Mouse (Mus musculus): ENCODE results near the gene Foxj1. TPM values are rescaled to one million over a fixed set of nuclear protein-coding genes. Genes with fewer than 3 reads are reported as not detected.

The Foxj1 gene
- total RNA-seq, 2 experiments from 2014 or later, result 2.7 to 3.9 TPM

DNA sequence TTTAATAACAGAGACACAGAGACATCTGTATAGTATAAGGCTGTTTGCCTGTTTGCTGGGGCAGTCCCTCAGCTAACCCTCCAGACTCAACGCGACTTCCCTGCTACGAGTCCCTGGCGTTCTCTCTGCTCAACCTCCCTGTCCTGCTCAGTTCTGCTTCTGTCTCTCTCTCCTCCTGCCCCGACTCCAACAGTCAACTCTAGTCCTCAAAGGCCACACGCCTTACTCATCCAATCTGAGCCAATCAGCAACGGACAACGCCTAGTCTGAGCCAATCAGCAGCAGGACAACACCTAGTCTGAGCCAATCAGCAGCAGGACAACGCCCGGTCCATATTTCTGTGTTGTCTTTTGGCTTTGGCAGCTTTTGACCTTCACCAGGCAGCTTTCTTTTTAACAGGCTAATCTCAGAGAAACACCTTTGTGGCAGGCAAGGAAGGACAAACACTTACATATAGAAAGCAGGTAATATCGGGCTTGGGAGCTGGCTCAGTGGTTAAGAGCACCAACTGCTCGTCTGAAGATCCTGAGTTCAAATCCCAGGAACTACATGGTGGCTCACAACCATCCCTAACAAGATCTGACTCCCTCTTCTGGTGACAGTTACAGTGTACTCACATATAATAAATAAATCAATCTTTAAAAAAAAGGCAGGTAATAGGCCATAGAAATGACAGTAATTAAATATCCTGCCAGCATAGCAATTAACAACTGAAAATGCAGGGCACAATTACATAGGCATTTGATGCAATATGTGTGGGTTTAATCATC is 27.3 kb downstream of the Foxj1 start:
- DNase-seq (ENCODE audit: extremely low spot score in 1 of 2, low spot score in 2 of 2), result peak in 1 of 2 experiments; percentile 17
- intact Hi-C loops (cut with DNase I), result no loop called here

DNA sequence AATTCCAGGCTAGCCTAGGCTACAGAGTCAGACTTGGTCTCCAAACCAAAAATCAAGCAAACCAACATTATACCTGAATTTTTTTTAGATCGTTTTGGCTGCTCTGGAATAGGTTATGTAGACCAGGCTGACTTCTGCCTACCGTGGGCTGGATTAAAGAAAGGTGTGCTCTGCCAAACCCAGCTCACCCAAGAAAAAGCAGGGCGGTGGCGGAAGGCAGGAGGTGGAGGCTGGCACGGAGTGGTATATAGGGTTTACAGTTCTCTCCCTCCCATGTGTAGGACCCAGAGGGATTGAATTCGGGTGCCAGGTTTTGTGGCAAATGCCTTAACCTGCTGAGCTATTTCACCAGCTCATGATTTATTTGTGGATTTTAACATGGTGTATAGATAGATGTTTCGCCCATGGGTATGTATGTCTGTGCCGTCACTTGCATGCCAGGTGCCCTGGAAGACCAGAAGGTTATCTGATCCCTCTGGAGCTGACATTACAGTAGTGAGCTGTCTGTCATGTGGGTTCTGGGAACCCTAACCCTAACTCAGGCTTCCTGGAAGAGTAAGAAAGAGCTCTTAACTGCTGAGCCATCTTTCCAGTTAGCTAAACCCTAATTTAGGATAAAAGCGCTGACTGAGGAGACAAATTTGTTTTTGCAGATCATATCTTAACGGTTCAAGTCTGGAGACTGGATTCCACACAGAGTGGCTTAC is 28.0 kb downstream of the Foxj1 start, which contains the start of gene Exoc7:
Exoc7 (minus strand) TSS at position 215 of the 707 bp plus-strand sequence.
- intact Hi-C loops (cut with DNase I), result no loop called here

DNA sequence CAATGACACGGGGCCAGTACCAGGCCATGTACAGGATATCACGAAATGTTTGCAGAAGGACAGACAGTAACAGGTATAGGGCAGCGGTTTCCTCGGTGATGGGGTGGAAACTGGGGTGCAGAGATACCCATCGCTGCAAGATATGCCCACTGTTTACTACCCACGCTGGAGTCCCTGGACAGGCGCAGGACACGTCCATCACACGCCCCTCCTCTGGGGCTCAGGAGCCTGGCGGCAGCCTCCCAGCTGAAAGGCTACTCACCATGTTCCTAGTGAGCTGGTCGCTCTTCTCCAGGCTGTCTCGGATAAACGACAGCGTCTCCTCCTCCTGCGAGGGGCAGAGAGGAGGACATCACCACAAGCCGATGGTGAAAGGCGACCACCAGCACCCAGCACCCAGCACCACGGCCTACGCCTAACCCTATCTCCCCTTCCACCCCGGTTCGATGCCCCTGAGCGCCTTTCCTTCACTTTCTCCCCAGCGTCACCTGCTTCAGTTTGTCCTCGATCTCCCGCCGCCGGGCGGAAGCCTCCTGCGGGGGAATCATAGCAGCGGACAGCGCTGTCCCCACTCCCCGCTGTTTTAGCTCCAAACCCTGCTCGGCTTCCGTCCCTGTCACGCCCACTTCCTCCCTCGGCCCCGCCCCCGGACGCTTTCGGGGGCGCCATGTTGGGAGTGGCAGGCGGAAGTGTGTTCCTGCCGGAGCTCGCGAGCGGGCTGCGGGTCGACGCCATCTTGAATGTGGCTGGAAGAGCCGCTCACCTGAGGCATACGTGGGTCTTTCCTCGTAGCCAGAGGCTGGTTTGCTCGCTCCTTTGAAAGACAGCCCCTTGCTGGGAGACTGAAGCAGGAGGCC is 28.8 kb downstream of the Foxj1 start:
- intact Hi-C loops (cut with DNase I), result no loop called here
- DNase-seq (ENCODE audit: extremely low spot score in 1 of 2, low spot score in 2 of 2), result peak; percentile 83 to 97

More for the DNA sequence above, 28.0 kb downstream of the Foxj1 start, which contains the start of gene Exoc7:
- peak in 1 of 2 experiments; percentile 26 for DNase-seq (ENCODE audit: extremely low spot score in 1 of 2, low spot score in 2 of 2)

DNA sequence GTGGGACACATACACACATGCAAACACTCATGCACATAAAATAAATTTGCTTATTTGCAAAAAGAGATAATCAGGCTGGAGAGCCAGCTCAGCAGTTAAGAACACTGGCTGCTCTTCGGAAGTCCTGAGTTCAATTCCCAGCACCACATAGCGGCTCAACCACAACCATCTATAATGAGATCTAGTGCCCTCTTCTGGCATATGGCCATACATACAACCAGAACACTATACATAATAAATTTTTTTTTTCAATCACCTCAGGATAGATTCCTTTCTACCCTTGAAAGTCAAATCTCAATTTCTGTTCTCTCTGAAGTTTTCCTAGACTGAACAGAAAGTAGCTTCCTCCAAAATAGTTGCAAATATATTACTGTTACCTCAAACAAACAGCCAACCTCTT is 29.8 kb downstream of the Foxj1 start:
- intact Hi-C loops (cut with DNase I), result no loop called here

DNA sequence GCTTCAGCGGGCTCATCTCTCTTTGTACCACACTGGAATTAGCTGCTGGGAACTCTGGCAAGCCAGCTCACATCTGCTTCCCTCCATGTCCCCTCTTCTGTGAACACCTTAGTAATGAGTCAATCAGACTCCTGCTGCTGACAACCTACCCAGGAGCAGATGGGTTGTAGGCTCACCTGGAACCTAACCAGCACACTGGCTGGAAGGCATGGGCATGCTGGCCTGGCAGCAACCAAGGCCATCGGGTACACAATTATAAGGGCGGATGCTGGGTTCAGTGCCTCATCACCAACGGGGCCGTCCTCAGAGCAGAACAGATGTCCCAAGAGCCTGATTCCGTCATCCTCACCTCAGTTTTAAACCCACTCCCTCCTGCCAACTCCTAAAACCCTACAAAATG is 36.6 kb downstream of the Foxj1 start:
- intact Hi-C loops (cut with DNase I), result no loop called here
- peak in 1 of 2 experiments; percentile 14 for DNase-seq (ENCODE audit: extremely low spot score in 1 of 2, low spot score in 2 of 2)

More for the DNA sequence above, 29.8 kb downstream of the Foxj1 start:
- no peak for DNase-seq (ENCODE audit: extremely low spot score in 1 of 2, low spot score in 2 of 2)

DNA sequence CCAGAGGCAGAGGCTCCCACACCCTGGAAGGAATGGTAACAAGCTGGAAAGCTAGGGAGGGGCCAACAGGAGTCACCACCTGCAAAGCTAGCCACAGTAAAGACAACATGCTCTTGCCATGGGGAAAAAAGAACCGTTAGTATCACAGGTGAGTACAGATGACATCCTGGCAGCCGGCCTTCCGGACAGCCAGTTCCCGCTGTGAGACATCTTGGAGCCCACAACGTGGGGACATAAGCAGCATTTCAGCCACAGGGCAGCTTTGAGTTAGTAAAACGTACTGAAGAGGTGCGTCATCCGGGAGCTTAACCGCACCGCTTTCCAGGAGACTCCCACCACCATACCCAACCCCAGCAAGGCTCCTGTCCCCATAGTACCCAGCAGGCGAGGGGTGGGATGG is 37.0 kb downstream of the Foxj1 start:
- intact Hi-C loops (cut with DNase I), result no loop called here
- DNase-seq (ENCODE audit: extremely low spot score in 1 of 2, low spot score in 2 of 2), result no peak

DNA sequence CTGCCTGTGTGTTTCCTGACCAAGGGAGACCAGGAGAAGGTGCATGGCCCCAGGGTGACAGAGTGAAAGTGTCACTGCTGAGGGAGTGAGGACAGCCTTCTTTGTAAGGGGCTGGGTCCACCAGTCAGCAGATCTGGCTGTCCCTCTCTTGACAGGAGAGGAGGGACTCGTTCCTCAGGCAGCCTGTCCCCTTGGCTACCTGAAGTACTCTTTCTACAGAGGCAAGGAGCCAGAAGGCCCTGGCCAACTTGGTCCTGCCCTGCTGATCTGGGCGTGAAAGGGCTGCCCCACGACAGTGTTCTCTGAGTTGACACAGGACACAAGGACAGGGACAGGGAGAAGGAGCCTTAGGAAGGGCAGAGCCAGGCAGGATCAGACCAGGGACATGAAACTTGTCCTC is 38.2 kb downstream of the Foxj1 start:
- intact Hi-C loops (cut with DNase I), result no loop called here
- peak in 1 of 2 experiments; percentile 14 for DNase-seq (ENCODE audit: extremely low spot score in 1 of 2, low spot score in 2 of 2)

DNA sequence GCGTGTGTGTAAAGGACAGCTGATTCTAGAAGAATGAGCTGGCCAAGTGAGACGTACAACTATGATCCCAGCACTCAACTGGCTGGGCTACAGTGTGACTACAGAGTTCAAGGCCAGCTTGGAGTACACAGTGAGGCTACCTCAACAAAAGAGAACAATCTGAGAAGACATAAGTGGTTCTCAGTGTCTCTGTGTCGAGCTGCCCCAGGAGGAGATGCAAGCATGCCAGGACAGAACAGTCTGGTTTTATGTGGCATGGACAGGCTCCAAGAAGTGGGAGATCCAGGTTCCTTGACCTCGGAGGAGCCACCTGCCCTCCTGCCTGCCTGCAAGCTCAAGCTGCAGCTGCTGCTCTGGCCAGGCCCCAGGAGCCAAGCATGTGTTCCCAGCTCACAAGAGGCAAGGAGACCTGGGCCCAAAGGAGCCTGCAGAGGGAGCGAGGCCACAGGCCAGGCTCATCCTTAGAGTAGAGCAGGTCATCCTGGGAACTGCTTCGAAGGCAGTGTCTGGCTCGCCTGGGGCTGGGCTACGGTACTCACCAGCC is 38.9 kb downstream of the Foxj1 start:
- intact Hi-C loops (cut with DNase I), result no loop called here
- no peak for DNase-seq (ENCODE audit: extremely low spot score in 1 of 2, low spot score in 2 of 2)

DNA sequence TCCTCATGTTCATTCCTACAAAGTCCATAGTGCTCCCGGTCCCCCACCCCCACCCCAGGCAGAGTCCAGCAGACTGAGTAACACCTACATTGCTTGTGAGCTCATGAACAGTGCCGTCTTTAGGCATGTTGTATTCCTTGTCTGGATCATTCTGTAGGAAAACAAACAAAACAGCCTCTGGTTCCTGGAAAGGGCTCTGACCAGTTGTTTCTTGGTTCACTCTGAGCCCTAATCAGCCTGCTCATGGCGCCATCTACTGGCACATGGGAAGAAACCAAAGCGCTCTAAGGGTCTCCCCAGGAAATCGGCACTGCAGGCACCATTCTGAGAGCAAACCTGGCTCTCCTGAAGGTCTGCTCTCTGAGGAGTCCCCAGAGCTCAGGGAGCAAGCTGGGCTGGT is 40.9 kb downstream of the Foxj1 start:
- intact Hi-C loops (cut with DNase I), result loop anchor here (5.0 kb wide), 1 partner anchor 67 kb away; no protein-coding TSS in a partner anchor
- DNase-seq (ENCODE audit: extremely low spot score in 1 of 2, low spot score in 2 of 2), result peak; percentile 44 to 64

DNA sequence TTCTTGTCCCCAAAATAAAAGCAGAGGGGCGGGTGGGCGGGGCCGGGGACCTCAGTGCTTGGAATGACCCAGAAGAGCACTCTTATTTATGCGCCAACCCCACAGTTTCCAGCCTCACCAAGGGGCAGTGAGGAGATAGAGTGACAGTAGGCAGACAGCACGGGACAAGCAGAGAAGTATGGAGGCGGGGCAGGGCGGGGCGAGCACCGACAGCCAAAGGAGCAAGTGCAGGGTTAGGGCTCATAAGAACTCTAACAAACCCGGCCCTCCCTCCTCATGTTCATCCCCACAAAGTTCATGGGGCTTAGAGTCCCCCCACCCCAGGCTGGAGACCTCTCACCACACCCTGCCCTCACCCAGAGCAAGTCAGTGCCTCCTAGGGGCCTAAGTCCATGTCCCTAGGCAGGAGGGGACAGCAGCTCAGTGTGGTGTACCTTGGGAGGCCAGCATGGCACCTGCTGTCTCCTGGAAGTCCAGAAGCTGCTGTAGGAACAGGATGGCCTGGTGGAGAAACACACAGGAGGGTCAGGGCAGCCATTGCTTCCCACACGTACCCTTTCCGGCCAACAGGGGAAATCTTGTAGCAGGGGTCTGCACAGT is 41.6 kb downstream of the Foxj1 start:
- DNase-seq (ENCODE audit: extremely low spot score in 1 of 2, low spot score in 2 of 2), result peak in 1 of 2 experiments; percentile 21

DNA sequence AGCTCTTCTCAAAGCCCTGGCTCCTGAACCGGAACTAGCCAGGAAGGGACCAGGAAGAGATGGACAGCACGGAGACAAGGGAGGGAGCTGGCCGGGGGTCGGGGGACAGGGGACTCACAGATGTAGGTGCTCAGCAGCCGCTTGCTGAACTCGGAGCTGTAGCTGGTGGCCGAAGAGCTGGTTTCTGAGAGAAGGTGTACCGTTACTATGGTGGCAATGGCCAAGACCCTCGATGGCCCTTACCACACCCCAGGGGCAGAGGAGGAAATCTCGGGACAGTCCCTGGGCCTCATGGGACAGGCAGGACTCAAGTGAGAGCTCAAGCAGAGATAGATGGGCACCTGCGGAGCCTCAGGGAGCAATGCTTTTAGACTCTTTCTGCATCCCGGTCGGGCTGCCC is 42.8 kb downstream of the Foxj1 start:
- DNase-seq (ENCODE audit: extremely low spot score in 1 of 2, low spot score in 2 of 2), result peak in 1 of 2 experiments; percentile 17
- intact Hi-C loops (cut with DNase I), result loop anchor here (5.0 kb wide), 1 partner anchor 65 kb away; no protein-coding TSS in a partner anchor

More for the DNA sequence above, 41.6 kb downstream of the Foxj1 start:
- intact Hi-C loops (cut with DNase I), result loop anchor here (5.0 kb wide), 1 partner anchor 66 kb away; no protein-coding TSS in a partner anchor

DNA sequence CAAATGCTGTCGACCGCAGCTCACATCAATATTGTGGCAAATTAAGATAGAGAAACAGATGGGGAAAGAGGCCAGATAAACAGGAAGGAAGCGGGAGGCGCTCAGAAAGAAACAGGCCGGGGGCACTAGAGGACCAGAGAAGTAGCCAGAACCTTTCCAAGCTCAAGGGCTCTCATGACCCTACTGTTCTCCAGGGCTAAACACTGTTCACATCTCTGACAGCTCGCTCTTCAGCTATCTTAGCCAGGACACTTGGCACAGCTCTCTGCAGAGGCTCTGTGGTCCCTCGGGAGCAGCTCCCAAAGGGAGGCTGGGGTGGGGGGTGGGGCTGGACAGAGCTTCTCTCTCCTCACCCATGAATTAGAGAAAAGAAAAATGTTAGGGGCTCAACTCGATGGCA is 44.6 kb downstream of the Foxj1 start:
- intact Hi-C loops (cut with DNase I), result loop anchor here (5.0 kb wide), 1 partner anchor 63 kb away; no protein-coding TSS in a partner anchor

DNA sequence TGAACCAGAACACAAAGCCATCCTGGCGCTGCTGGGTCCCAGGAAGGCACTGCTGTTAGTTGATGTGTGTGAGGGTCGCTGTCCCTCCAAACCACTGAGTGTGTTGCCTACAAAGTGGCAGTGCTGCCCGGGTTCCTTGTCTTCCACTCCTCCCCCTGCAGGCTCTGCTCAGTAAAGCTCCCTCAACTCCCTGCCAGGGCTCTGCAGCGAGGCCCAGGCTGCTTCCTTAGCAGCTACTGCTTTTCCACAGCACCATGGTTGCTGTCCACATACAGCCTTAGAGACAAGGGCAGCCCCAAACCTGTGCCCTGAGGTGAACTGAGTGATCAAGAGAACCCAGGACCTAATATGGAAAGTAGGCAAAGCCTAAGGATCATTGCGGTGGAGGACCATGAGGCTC is 47.8 kb downstream of the Foxj1 start:
- intact Hi-C loops (cut with DNase I), result no loop called here
- DNase-seq (ENCODE audit: extremely low spot score in 1 of 2, low spot score in 2 of 2), result no peak

More for the DNA sequence above, 44.6 kb downstream of the Foxj1 start:
- DNase-seq (ENCODE audit: extremely low spot score in 1 of 2, low spot score in 2 of 2), result no peak

DNA sequence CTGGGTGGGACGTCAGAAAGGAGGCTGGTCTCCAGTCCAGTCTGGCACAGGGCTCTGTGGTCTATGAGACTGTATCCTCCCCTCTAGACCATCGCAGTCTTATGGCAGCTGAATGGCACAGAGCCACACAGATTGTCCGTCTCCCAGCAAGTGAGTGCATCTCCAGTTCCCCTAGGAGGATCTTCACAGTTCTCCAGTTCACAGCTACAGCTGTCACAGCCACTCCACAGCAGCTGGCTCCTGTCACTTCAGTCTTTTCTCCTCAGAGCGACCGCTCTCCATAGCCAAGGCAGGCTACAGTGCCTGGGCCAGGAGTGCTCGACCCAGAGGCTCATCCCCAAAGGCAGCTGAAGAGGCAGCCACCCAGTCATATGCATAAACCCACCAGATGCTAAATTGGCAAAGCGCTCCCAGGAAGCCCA is 49.4 kb downstream of the Foxj1 start:
- intact Hi-C loops (cut with DNase I), result no loop called here
- no peak for DNase-seq (ENCODE audit: extremely low spot score in 1 of 2, low spot score in 2 of 2)

DNA sequence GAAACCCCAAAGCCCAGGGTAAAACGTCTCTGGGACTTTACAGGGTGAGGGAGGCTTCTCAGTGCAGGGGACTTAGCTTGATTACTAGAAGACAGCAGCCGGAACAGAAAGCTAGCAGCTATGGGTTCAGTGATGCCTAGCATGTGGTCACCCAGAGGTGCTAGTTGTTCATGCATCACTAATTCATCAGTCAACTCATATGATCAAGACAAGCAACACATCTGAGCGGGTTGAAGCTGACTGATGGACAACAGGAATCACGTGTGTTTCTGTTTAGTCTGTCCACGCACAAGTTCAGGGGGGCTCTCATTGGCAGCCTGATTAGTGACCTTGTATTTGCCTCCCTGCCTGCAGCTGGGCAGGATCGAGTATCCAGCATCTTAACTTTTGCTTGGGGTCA is 51.2 kb downstream of the Foxj1 start:
- intact Hi-C loops (cut with DNase I), result no loop called here
- DNase-seq (ENCODE audit: extremely low spot score in 1 of 2, low spot score in 2 of 2), result no peak

DNA sequence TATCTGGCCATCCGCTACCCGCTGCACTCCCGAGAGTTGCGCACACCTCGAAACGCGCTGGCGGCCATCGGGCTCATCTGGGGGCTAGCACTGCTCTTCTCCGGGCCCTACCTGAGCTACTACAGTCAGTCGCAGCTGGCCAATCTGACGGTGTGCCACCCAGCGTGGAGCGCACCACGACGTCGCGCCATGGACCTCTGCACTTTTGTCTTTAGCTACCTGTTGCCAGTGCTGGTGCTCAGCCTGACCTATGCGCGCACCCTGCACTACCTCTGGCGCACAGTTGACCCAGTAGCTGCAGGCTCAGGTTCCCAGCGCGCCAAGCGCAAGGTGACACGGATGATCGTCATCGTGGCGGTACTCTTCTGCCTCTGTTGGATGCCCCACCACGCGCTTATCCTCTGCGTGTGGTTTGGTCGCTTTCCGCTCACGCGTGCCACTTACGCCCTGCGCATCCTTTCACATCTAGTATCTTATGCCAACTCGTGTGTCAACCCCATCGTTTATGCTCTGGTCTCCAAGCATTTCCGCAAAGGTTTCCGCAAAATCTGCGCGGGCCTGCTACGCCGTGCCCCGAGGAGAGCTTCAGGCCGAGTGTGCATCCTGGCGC is 52.2 kb downstream of the Foxj1 start:
- intact Hi-C loops (cut with DNase I), result no loop called here
- DNase-seq (ENCODE audit: extremely low spot score in 1 of 2, low spot score in 2 of 2), result no peak

DNA sequence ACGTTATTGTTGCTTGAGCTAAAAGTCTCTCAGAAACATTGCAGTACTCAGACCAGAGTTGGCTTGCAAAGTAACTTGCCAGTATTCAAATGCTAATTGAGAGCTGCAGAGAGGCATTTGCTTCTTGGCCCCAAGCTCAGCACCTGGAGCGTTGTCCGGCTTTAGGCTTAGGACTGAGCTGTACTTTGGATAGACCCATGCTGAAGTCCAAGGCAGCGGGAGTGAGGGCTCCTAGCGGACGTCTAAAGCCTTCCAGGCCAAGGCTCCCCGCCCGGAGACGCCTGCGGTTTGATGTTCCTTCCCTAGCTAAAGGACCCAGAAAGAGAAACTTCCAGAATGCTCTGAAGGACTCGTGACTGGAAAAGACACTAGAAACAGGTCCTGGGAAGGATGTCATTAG is 53.1 kb downstream of the Foxj1 start:
- DNase-seq (ENCODE audit: extremely low spot score in 1 of 2, low spot score in 2 of 2), result no peak
- intact Hi-C loops (cut with DNase I), result no loop called here

DNA sequence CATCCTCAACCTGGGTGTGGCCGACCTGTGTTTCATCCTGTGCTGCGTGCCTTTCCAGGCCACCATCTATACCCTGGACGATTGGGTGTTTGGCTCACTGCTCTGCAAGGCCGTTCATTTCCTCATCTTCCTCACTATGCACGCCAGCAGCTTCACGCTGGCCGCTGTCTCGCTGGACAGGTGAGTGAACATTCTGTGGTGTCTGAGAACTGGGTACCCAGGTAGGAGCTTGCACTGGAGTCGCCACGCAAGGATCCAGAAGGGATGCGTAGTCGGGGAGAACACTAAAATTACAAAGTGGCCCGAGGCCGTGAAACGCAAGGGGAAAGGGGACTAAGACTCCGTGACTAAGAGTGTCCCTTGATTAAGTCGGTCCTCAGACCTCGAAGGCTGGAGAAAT is 53.5 kb downstream of the Foxj1 start:
- intact Hi-C loops (cut with DNase I), result no loop called here

More for the DNA sequence above, 53.5 kb downstream of the Foxj1 start:
- DNase-seq (ENCODE audit: extremely low spot score in 1 of 2, low spot score in 2 of 2), result no peak

All from left cerebral cortex, postnatal 10 days (tissue).